Mouse (Mus musculus) CH12.LX (cell line): ENCODE results near the gene Map2.

Experiments used
- EP300 ChIP-seq: IDR thresholded peaks from 2 replicates; pipeline ENCODE4 v1.6.1; 2011; ENCODE audit warnings: low read length, improper control_type of control experiment
- RCOR1 ChIP-seq: conservative IDR thresholded peaks from 2 replicates; pipeline ENCODE4 v1.6.1; 2012; ENCODE audit warnings: low read depth, mild to moderate bottlenecking, inconsistent platforms, low read length, improper control_type of control experiment

GRCm38 (mm10) chr1:66135324-66135723 lies 39.7 kb upstream of the Map2 start:
- no peak for TF ChIP-seq RCOR1
- TF ChIP-seq EP300 = no peak
